Mouse (Mus musculus): ENCODE data around the gene Nr2f2.

GRCm38 (mm10) chr7:70346951-70347617 is 19.5 kb downstream of the Nr2f2 start:
- TF ChIP-seq CTCF (IDR thresholded peaks at IDR 0.05; ENCODE audit: low read depth, low read length) (no peak), POLR2A (IDR thresholded peaks at IDR 0.05; ENCODE audit: insufficient read depth, low read length) (no peak), EP300 (IDR thresholded peaks at IDR 0.05; ENCODE audit: insufficient read depth, low read depth, low read length) (no peak)
